9 mouse cellular contexts compared by ENCODE assay signal in the genomic region with DNA sequence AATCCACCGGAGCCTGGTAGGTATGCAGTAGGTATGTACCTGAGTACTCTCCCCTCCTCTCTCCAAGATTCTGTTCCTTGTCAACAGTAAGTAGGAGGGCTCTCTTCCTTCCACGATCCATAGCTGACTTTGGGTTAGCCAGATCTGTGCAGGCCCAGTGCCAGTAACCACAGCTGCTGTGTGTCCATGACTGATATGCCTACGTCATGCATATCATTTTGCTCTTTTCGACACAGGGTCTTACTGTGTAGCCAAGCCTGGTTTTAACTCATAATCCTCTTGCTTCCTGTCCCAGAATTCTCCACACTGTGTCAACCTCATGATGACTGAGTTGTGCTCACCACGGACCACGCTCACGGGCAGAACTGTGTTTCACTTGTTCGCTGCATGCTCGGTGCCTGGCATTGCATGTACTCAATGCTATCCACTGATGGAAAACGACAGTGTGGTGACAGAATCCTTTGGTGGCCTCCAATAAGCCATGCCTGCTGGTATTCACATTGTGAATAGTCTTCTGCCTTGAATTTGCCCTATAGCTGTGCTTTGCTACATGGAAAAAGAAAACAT. TPM values are rescaled to one million over a fixed set of nuclear protein-coding genes. Genes with fewer than 3 reads are reported as not detected.
DNase-seq lines count a peak whose midpoint lies in the region; ATAC-seq and TF ChIP-seq lines count a peak whose summit lies in the region.
"Had no signal": no experiment of that assay in that cellular context is flagged by ENCODE, and none has a peak within 500 bp of the region (broad histone marks: within the 10 kb centered on the region; RNA-seq: fewer than 3 reads in every experiment).

No protein-coding gene starts in this region.

- TF ChIP-seq CTCF in cerebellum, adult 2 months (IDR thresholded peaks at IDR 0.05; ENCODE audit: borderline replicate concordance, insufficient read depth, low read depth, low read length), result no peak

- no peaks in the 10 kb centered on the region for H3K36me3 ChIP-seq in neural tube, embryonic 15.5 days

- H3K4me3 ChIP-seq in neural tube, embryonic 15.5 days (replicated peaks), result no peak overlapping the region
- H3K4me3 ChIP-seq in cerebellum, adult 2 months (replicated peaks; ENCODE audit: insufficient read depth, low read depth, low read length), result no peak overlapping the region

- WGBS in neural tube, embryonic 15.5 days, result 91% methylated on average over 10 of the region's 10 CpGs
- 45% methylated on average over 10 of the region's 10 CpGs for WGBS in cerebellum, adult 2 months

- no peaks in the 10 kb centered on the region for H3K27me3 ChIP-seq in neural tube, embryonic 15.5 days (replicated peaks)
- no peaks in the 10 kb centered on the region for H3K27me3 ChIP-seq in cerebellum, adult 2 months (ENCODE audit: control insufficient read depth, insufficient read depth, low read length)

- H3K4me1 ChIP-seq in neural tube, embryonic 15.5 days, result no peaks in the 10 kb centered on the region
- H3K4me1 ChIP-seq in cerebellum, adult 2 months (ENCODE audit: control insufficient read depth, insufficient read depth, low read length), result no peaks in the 10 kb centered on the region; the same call in 1 of the 2 replicates

- no peak for TF ChIP-seq POLR2A in cerebellum, adult 2 months (IDR thresholded peaks at IDR 0.05; ENCODE audit: borderline replicate concordance, insufficient read depth, low read length)

- no peak overlapping the region for H3K27ac ChIP-seq in neural tube, embryonic 15.5 days (replicated peaks)
- H3K27ac ChIP-seq in cerebellum, adult 2 months (ENCODE audit: insufficient read depth, low read length), result no peak overlapping the region; the same call in 1 of the 2 replicates

- no peaks in the 10 kb centered on the region for H3K9me3 ChIP-seq in neural tube, embryonic 15.5 days (replicated peaks)

- ATAC-seq in common myeloid progenitor, adult 5-6 weeks (replicated peaks; ENCODE audit: low read depth, poor library complexity, severe bottlenecking), result peak; percentile 96
- ATAC-seq in neural tube, embryonic 15.5 days (ENCODE audit: low FRiP score), result no peak

- H3K4me2 ChIP-seq in neural tube, embryonic 15.5 days, result no peak overlapping the region

- H3K9ac ChIP-seq in neural tube, embryonic 15.5 days (replicated peaks), result no peak overlapping the region

- DNase-seq in kidney, postnatal 14 days, result peak; percentile 38
- DNase-seq in kidney, adult 11 months, result no peak
- peak; percentile 66 for DNase-seq in heart, postnatal 4 days
- DNase-seq in lung, postnatal 14 days, result peak; percentile 42
- DNase-seq in right cerebral cortex, adult 2 months (ENCODE audit: low spot score in 2 of 2), result no peak
- no peak for DNase-seq in cerebellum, adult 2 months
- DNase-seq: midbrain, embryonic 14.5 days had no signal

RNA-seq across cellular contexts. Expression of gene Wipf1, which starts 26.6 kb away (rescaled TPM):
- 13.2 and 22.9 TPM in 2 replicates for total RNA-seq in common myeloid progenitor, adult 5-6 weeks (2017)
- total RNA-seq in heart, postnatal 4 days (2021), result 10 to 100 TPM; 19.0 to 20.8 TPM
- 2.4 and 4.8 TPM in 2 replicates for polyA plus RNA-seq in neural tube, embryonic 15.5 days (2015; fragmentation: Nextera tagmentation; extraction: Ambion mirVana)
- 6.1 and 7.2 TPM in 2 replicates for polyA plus RNA-seq in cerebellum, adult 2 months (2012; rRNA removed)

Comparison
In these comparisons a context has a peak if more than half of its experiments do, and no peak if none do; other contexts are left out.
1. DNase-seq: peak in kidney, postnatal 14 days (single experiment), heart, postnatal 4 days (single experiment) and lung, postnatal 14 days (single experiment); none in kidney, adult 11 months (single experiment), right cerebral cortex, adult 2 months (0 of 2) and cerebellum, adult 2 months (0 of 2).